Mouse (Mus musculus) brain, adult 10 weeks (tissue): Measurements from ENCODE around the gene Kcnh1. TPM values are rescaled to one million over a fixed set of nuclear protein-coding genes. Genes with fewer than 3 reads are reported as not detected.

Source experiments
- polyA plus RNA-seq: library from polyadenylated mRNA; stranded (reverse); fragments of 350-450 nt; fragmentation: Illumina TruSeq; extraction: RNeasy Lipid Tissue Mini Kit (QIAGEN cat#74804); gene quantifications from one replicate; pipeline ENCODE4 v1.2.3, GENCODE M21; 2015; ENCODE audit warnings: low read depth, low replicate concordance

Kcnh1 gene
- 29.5 TPM for polyA plus RNA-seq

DNA sequence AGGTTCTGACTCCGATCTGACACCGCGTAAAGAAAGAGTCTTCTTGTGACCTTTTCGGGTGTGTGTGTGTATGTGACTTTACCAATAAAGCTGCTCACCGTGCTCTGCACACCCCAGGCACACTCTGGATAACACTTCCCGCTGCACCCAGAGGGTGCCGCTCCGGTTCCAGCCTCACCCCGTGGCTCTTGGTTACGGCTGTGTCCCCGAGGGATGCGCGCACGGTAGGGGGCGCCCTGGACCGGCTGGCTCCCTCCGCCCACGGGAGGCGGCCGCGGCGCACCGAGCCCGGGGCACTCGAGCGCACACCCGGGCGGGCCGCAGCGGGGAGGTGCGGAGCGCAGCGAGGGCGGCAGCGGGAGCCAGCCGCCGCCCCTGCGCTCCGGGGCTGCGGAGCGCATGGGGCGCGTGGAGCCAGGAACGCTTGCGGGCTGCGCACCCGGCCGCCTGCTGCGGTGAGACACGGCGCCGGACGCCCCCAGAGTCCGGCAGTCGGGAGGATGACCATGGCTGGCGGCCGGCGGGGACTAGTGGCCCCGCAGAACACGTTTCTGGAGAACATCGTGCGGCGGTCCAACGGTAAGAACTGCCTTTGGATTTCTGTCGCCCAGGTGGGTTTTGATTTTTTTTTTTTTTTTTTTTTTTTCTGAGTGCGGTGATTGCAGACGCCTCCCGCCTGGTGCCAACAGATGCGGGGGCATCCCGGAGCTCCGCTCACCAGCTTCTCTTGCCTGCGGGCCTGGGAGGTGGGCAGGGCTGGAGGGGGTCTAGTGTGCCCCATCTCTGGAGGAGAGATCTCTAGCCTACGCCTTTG lies at the start of gene Kcnh1:
Kcnh1 (plus strand) TSS at position 267 of the 814 bp plus-strand sequence.

Other genes starting within 250 kb of the Kcnh1 start
- gene Rd3, start 213.4 kb upstream of the Kcnh1 start, polyA plus RNA-seq, result 0.85 TPM
- 3.9 TPM for gene Traf5, start 98.2 kb upstream of the Kcnh1 start, polyA plus RNA-seq
- 19.3 TPM for gene Rcor3, start 52.7 kb upstream of the Kcnh1 start, polyA plus RNA-seq